Mouse (Mus musculus) gastrocnemius, adult 8-10 months (tissue): ENCODE results near the gene Lefty2. TPM values are rescaled to one million over a fixed set of nuclear protein-coding genes. Genes with fewer than 3 reads are reported as not detected.
"Not testable (repeated sequence)": the region's sequence is repeated elsewhere in the genome, so short reads cannot be mapped to it uniquely, and the experiment has no call there.

Experiments used
- DNase-seq, 2 experiments: peaks; one replicate each; pipeline ENCODE4 v3.0.0; 2022; ENCODE audit warnings: low spot score in 2 of 2
- total RNA-seq, 4 experiments: library from RNA; stranded (reverse); gene quantifications; 2 replicates each; pipeline ENCODE4 v1.2.4; 2022

Lefty2 gene
- total RNA-seq, 4 experiments from 2014 or later: not detected

DNA sequence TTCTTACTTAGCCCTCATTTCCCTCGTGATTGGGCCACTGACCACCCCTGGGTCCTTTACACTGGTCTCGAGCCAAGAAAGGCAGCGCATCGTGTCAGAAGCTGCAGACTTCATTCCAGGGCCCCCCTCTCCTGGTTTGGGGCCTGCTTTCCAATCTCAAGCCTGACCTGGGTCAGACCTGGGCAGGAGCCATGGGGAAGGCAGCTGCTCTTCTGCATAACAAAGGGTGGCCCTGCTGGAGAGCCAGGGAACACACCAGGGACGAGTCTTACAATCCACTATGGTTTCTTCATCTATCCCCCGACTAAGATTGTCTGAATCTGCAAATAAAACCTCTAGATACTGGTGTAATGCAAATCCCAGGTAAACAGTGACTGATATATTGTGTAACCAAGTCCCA lies 40.8 kb downstream of the Lefty2 start:
- DNase-seq: no peak

DNA sequence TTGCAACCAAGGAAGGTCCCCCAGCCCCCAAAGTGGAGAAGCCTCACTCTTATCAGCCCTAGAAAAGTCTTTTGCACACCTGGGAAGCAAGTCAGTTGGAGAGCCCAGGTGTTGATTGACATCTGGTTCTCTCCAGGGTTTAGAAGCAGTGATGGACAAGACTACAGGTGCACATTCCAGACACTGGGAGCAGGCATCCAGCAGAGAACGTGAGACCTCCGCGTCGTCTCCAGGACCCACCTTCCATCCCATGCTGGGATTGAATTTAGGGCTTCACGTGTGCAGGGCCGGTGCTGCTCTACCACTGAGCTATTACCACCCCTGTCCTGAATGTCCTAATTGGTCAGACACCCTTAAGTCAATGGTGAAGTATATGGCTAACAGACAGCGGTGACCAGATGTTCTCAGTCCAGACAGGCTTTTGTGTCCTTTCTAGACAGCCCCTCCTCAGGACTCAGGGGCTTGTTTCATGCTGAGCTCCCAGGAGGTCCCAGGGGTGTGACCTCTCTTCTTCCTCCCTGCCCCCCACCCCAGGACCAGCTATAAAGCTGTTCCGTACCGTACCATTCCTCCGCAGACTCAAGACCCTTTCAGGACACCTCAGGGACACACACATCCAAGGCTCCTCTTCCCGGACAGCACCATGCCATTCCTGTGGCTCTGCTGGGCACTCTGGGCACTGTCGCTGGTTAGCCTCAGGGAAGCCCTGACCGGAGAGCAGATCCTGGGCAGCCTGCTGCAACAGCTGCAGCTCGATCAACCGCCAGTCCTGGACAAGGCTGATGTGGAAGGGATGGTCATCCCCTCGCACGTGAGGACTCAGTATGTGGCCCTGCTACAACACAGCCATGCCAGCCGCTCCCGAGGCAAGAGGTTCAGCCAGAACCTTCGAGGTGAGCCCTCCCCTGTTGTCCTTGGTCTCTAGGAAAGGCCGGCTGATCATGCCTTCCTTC lies 41.8 kb downstream of the Lefty2 start, which contains the start of gene Lefty1:
Gene Lefty1, plus strand, starts transcription at position 556 of the 953 bp plus-strand sequence.
- no peak for DNase-seq

DNA sequence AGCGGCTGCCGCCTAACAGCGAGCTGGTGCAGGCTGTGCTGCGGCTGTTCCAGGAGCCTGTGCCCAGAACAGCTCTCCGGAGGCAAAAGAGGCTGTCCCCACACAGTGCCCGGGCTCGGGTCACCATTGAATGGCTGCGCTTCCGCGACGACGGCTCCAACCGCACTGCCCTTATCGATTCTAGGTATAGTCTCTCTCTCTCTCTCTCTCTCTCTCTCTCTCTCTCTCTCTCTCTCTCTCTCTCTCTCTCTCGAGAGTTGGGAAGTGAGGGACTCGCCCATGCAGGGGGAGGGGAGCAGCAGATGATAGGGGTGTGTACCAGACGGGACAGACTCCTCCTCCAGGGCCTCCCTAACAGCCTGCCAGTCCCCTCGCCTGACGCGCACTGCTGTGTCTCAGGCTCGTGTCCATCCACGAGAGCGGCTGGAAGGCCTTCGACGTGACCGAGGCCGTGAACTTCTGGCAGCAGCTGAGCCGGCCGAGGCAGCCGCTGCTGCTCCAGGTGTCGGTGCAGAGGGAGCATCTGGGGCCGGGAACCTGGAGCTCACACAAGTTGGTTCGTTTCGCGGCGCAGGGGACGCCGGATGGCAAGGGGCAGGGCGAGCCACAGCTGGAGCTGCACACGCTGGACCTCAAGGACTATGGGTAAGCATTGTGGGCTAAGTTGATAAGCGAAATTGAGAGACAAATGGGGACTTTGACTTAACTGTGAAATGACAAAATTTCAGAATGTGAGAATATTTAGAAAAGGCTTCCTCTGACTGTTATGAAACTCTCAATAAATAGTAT lies 43.9 kb downstream of the Lefty2 start:
- DNase-seq: peak; percentile 30 to 49

DNA sequence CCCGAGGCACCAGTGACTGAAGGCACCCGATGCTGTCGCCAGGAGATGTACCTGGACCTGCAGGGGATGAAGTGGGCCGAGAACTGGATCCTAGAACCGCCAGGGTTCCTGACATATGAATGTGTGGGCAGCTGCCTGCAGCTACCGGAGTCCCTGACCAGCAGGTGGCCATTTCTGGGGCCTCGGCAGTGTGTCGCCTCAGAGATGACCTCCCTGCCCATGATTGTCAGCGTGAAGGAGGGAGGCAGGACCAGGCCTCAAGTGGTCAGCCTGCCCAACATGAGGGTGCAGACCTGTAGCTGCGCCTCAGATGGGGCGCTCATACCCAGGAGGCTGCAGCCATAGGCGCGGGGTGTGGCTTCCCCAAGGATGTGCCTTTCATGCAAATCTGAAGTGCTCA lies 44.7 kb downstream of the Lefty2 start:
- DNase-seq: not testable (repeated sequence)

DNA sequence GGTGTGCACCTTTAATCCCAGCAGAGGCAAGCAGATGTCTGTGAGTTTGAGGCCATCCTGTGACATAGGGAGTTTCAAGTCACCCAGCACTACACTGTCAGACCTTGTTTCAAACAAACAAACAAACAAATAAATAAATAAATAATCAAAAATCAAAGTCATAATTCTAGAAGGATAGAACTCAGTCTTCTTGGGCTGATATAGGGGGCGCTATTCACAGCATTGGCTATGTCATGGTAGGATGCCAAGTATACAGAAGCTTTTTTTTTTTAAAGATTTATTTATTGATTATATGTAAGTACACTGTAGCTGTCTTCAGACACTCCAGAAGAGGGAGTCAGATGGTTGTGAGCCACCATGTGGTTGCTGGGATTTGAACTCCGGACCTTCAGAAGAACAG lies 45.9 kb downstream of the Lefty2 start:
- not testable (repeated sequence) for DNase-seq

DNA sequence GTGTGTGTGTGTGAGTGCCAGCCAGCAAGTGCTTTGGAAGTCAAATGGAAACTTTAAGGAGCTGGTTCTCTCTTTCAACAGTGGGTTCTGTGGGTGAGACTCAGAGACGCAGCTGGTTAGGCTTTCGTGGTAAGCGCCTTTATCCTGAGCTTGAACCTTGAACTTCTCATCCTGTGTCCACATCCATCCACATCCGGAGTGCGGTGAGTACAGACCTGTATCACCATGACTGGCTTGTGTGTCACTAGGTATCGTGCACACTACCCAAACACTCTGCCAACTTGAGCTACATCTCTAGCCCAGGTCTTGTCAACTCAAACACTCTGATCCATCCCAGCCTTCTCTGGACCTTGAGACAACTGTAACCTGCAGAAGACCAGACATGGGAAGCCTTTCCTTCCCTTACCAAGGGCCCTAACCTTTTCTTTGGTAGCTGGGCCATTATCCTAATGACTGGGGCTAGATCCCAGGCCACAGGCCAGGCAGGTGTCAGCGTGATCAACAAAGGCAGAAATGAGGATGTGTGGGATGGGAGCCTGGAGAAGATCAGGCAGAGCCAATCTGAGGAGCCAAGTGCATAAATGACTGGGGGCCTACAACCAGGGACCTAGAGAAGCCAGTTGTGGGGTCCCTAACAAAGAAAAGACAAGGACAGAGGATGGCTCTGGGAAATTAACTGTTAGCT lies 48.0 kb downstream of the Lefty2 start:
- no peak for DNase-seq

DNA sequence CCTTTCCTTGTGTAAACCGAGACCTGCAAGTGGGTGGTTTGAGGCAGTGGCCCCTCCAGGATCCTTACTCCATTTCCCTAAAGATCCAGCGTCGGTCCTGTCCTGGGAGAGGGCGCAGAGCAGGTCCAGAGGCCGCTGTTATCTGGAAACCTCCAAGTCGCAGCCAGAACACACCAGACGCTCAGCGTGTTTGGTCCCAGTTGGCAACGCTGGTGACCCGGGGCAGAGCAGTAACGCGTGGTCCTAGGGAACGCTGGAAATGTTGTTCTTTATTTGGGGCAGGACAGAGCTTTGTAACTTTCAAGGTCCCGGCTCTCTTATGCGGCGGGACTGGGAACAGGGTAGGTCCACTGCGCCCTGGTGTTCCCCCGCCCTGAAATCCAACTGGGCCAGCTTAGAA lies 48.8 kb downstream of the Lefty2 start:
- DNase-seq: no peak

DNA sequence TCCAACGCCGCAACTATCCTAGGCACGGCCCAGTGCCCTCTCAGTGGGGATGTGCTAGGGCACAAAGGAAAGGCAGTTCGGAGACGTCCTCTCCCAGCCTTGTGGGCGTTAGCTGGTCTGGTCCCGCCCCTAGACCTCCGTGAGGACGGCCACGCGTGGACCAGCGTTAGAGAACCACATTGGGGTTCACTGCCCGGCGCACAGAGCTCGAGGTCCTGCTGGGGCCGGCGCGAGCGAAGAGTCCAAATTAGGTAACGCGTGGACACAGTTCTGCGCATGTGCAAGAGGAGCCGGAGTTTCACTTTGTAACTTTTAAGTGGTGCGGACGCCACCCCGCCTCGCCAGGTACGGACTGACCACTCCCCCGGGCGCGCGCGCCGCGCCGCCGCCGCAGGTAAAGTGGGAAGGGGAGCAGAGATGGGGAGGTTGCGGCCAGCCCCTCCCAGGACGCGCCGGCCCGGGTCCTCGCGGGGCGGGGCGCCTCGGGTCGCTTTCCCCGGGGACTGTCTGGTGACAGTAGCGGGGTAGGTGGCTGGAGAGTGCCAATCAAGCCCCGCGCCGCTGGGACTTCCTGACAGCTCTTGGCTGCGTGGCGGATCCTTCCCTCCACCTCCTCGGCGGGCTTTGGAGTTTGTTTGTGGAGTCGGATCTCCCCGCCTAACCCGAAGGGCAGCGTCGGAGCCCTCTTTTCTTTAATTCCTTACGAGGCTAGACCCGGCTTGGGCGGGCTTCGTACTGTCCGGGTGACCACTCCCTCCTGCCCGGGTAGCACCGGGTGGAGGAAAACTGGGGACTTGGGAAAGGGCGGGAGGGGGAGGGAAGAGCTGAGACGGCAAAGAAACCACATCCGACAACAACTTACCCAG lies 49.5 kb downstream of the Lefty2 start, which contains the start of gene Tmem63a:
Gene Tmem63a, plus strand, starts transcription at position 179 of the 866 bp plus-strand sequence.
- DNase-seq: peak; percentile 66 to 75

DNA sequence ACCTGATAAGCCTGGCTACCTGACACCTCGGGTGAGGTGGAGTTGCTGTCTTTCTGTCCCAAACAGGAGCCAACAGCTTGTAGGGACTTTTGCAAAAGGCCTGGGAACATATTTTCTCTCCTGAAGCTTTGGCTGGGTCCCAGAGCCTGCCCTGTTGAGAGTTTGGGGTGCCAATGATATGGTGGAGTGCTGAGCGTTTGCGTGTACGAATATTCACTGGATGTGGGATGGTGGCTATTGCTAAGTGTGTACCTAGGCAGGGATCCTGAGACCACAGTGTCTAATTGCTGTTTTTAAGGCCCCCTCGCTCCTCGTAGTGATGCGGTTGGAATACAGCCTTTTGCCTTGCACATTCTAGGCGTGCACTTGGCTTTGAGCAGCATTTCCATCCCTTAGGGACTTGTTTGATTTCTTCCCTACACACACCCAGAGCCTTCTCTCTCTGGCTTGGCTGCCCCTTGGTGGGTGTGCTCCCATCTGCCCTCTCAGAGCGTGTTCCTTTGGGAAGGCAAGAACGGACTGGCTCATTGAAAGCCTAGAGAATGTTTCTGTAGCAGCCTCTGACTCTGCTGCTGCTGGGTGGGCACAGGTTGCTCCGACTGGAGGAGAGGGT lies 50.2 kb downstream of the Lefty2 start:
- DNase-seq: peak; percentile 33 to 34

DNA sequence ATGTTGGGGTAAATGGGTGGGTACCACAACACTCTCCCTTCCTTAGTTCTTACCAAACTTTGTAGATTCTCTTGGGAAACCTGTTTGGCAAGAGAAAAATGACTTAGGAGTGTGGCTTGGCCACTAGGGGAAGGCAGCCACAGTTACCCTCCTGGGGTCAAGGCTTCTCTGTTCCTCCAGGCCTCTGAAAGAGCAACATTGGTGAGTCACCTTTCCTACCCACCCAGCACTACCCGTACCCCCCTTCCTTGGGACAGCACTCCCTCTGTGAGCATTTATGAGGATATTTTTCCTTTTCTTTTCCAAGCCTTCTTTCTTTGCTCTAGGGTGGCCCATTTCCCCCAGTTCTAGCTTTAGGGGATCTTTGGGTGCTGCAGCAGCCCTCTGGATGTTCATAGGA lies 51.0 kb downstream of the Lefty2 start:
- no peak for DNase-seq

DNA sequence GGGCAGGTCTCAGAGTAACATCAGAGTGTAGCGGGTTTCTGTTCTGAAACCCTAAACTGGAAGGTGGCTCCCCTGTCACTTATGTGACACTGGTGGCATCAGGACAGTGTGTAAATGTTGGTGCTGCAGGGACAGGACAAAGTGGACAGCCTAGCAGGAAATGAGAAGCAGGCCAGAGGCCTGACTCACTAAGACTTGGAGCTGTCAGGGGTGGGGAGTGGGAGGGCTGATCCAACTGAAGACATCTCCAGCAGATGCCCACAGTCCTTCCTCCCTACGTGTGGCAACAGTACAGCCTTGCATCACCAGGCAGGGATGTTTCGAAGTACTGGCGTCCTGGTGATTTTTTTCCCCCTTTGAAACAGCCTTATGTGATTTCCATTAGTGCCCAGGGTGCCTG lies 51.6 kb downstream of the Lefty2 start:
- no peak for DNase-seq

DNA sequence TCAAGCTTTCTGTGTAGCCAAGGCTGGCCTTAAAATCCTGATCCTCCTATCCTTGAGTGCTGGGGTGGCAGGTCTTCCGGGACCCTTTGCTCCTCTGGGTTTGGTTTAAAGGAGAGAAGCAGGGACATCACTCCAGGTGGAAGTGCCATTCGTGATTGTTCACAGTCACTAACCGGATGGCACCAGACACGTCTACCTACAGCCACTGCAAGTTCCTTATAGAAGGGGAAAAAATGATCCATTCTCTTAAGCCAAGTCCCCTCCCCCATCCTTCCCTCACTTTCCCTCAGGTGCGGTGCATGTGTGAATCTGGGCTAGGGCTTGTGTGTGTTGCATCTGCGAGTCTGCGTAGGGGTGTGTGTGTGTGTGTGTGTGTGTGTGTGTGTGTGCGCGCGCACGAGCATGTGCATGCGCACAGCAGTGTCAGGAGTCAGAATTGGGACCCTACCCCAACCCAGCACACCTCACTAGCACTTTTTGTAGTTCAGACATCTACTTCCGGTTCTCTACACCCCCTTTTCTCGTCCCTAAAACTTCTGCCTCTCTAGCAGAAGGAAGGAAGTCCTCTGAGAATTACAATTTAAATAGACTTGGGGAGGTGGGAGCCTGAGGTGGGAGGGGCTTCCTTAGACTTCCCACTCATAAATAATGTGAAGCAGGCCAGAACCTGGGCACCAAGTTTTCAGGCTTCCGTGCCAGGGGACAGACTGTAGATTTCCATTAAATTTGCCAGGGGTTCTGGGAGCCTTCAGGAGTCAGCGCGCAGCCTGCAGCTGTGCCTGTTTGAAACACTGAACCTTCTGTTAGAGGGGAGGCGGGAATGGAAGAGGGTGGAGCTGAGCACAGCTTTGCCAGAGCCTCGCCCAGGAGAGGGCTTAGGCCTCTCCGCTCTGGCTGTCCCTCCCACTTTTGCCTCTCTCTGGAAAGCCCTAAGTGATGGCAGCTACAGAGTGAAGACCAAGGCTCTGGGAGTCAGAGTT lies 52.4 kb downstream of the Lefty2 start:
- DNase-seq: peak; percentile 43 to 56

DNA sequence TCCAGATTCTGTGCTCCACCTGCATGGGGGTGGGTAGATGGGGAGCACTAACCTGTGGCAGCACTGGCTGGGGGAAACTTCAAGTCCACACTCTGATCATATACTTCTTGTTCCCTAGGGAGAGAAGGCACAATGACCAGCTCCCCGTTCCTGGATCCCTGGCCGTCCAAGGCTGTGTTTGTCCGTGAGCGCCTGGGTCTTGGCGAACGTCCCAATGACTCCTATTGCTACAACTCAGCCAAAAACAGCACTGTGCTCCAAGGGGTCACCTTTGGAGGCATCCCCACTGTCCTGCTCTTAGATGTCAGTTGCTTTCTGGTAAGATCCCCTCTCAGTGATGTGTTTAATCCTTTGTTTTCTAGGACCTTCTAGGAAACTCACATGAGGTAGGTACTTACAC lies 53.5 kb downstream of the Lefty2 start:
- no peak for DNase-seq

Other genes starting within 250 kb of the Lefty2 start
- gene Mixl1, start 196.1 kb upstream of the Lefty2 start, total RNA-seq: not detected
- 10 to 100 TPM; 10.2 to 15.0 (median 13.6) TPM for gene Acbd3, start 167.1 kb upstream of the Lefty2 start, total RNA-seq
- gene H3f3a, start 79.2 kb upstream of the Lefty2 start, total RNA-seq: 100 to 1,000 TPM; 274 to 310 (median 289) TPM
- gene Sde2, start 42.0 kb upstream of the Lefty2 start, total RNA-seq: 1 to 10 TPM; 6.8 to 8.4 (median 7.6) TPM
- gene Pycr2, start 11.2 kb downstream of the Lefty2 start, total RNA-seq: 10 to 100 TPM in 3 of 4 experiments, 1 to 10 TPM in 1; 9.3 to 11.4 (median 10.8) TPM
- gene Lefty1, start 41.9 kb downstream of the Lefty2 start, total RNA-seq: under 1 TPM in 3 of 4 experiments, not detected in 1; 0.19 to 0.34 (median 0.24) TPM
- 10 to 100 TPM; 14.9 to 18.2 (median 16.2) TPM for gene Tmem63a, start 49.2 kb downstream of the Lefty2 start, total RNA-seq
- 10 to 100 TPM; 14.5 to 20.7 (median 16.2) TPM for gene Ephx1, start 127.8 kb downstream of the Lefty2 start, total RNA-seq
- gene 9130409I23Rik, start 158.1 kb downstream of the Lefty2 start, total RNA-seq: not detected